Mouse (Mus musculus): Measurements from ENCODE around the gene Utp15. TPM values are rescaled to one million over a fixed set of nuclear protein-coding genes. Genes with fewer than 3 reads are reported as not detected.

Gene Utp15
- polyA plus RNA-seq, 1 experiment from 2014 or later, result 39.6 TPM

DNA sequence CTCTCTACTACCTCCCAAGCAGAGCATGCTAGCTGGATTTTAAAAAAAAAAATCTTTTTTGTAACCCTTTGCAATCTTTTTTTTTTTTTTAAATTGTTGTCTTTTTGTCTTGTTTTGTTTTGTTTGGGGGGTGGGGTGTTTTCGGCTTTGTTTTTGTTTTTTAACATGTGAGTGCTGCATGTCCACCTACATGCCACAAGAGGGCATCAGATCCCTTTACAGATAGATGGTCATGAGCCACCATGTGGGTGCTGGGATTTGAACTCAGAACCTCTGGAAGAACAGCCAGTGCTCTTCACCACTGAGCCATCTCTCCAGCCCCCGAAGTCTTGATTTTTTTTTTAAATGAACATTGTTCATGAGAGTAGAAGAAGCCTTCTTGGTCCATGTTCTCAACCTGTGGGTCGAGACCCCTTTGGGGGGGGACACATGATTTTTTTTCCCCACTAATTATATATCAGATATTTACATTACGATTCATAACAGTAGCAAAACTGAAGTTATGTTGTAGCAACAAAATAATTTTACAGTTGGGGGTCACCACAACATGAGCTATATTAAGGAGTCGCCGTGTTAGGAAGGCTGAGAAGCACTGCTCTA is 35.1 kb upstream of the Utp15 start:
- no peak overlapping the region for H3K27ac ChIP-seq (ENCODE audit: low read depth)
- no peaks in the 10 kb centered on the region for H3K27me3 ChIP-seq (replicated peaks; ENCODE audit: control insufficient read depth, insufficient read depth, low read length)
- H3K4me2 ChIP-seq (ENCODE audit: low read length), result no peak overlapping the region
- ATAC-seq (replicated peaks; ENCODE audit: low FRiP score, low TSS enrichment, low read depth) (no peak), DNase-seq (ENCODE audit: low spot score) (no peak)
- 92% methylated on average over 6 of the region's 6 CpGs for WGBS
- H3K4me3 ChIP-seq (ENCODE audit: low read depth, low read length), result no peak overlapping the region
- no peaks in the 10 kb centered on the region for H3K36me3 ChIP-seq (ENCODE audit: control insufficient read depth, insufficient read depth, low read length)
- H3K9me3 ChIP-seq (ENCODE audit: control insufficient read depth, low read length), result no peaks in the 10 kb centered on the region
- no peak overlapping the region for H3K9ac ChIP-seq (ENCODE audit: low read length)
- peaks cover 3% of the 10 kb centered on the region; the same call in 1 of the 2 replicates for H3K4me1 ChIP-seq (replicated peaks; ENCODE audit: control insufficient read depth, insufficient read depth, low read length)

DNA sequence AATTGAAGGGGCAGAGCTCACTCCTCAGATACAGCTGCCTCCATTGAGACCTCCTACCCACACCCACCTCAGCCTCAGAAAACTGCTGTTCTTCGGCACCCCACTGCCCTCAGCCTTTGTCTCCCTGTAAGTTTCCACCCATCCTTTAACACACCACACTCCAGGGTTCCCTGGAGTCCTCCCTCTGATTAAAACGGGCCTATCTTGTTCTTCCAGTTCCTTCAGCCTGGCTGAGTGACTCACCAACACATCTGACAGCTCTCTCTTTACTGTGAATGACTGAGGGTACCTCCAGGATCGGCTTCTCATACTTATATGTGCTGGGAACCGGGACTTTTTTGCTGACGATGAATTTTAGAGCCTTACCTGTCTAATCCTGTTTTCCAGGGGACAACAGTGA is 33.2 kb upstream of the Utp15 start:
- Histone ChIP-seq H3K4me1 (replicated peaks; ENCODE audit: control insufficient read depth, insufficient read depth, low read length) (peaks cover 3% of the 10 kb centered on the region; the same call in 1 of the 2 replicates), H3K27me3 (replicated peaks; ENCODE audit: control insufficient read depth, insufficient read depth, low read length) (no peaks in the 10 kb centered on the region), H3K27ac (ENCODE audit: low read depth) (no peak overlapping the region), H3K4me3 (ENCODE audit: low read depth, low read length) (no peak overlapping the region), H3K9ac (ENCODE audit: low read length) (no peak overlapping the region), H3K4me2 (ENCODE audit: low read length) (no peak overlapping the region), H3K36me3 (ENCODE audit: control insufficient read depth, insufficient read depth, low read length) (no peaks in the 10 kb centered on the region), H3K9me3 (ENCODE audit: control insufficient read depth, low read length) (no peaks in the 10 kb centered on the region)
- WGBS, result 40% methylated on average over 5 of the region's 5 CpGs
- DNase-seq (ENCODE audit: low spot score) (no peak), ATAC-seq (replicated peaks; ENCODE audit: low FRiP score, low TSS enrichment, low read depth) (0 out of 2 replicates have a peak, but pooled peaks have one; percentile 25)

DNA sequence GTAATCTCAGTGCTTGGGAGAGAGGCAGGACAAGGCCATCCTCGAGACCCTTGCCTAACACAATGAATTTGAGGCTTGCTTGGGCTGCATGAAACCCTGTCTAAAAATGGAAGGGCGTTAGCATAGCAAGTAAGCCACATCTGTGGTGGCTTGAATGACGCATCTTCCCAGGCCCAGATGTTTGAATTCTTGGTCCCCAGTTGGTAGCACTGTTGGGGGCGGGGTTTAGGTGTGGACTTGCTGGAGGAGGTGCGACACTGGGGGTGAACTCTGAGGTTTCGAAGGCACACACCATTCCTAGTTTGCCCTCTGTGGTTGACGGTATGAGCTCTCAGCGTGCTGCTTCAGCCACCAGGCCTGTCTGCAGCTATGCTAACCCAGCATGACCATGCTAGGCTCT is 28.9 kb upstream of the Utp15 start:
- Histone ChIP-seq H3K4me3 (ENCODE audit: low read depth, low read length) (no peak overlapping the region), H3K9ac (ENCODE audit: low read length) (no peak overlapping the region), H3K27me3 (replicated peaks; ENCODE audit: control insufficient read depth, insufficient read depth, low read length) (no peaks in the 10 kb centered on the region), H3K4me1 (replicated peaks; ENCODE audit: control insufficient read depth, insufficient read depth, low read length) (no peaks in the 10 kb centered on the region), H3K27ac (ENCODE audit: low read depth) (no peak overlapping the region), H3K4me2 (ENCODE audit: low read length) (no peak overlapping the region), H3K36me3 (ENCODE audit: control insufficient read depth, insufficient read depth, low read length) (no peaks in the 10 kb centered on the region), H3K9me3 (ENCODE audit: control insufficient read depth, low read length) (no peaks in the 10 kb centered on the region)
- 76% methylated on average over 8 of the region's 8 CpGs for WGBS
- DNase-seq (ENCODE audit: low spot score) (no peak), ATAC-seq (replicated peaks; ENCODE audit: low FRiP score, low TSS enrichment, low read depth) (no peak)

DNA sequence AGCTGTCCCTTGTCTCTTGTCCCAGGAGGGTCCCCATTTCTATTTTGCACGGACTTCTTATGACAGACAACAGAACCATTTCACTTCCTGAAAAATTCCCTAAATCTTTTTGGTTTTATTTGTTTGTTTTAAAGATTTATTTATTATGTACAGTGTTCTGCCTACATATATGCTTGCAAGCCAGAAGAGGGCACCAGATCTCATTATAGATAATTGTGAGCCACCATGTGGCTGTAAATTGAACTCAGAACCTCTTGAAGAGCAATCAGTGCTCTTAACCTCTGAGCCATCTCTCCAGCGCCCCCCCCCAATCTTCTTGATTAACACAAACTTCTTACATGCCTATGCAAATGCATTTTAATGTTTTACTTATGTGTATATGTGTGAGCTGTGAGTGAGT is 27.9 kb upstream of the Utp15 start:
- WGBS, result 38% methylated on average over 2 of the region's 2 CpGs
- no peaks in the 10 kb centered on the region for H3K27me3 ChIP-seq (replicated peaks; ENCODE audit: control insufficient read depth, insufficient read depth, low read length)
- H3K4me2 ChIP-seq (ENCODE audit: low read length), result no peak overlapping the region
- H3K27ac ChIP-seq (ENCODE audit: low read depth), result no peak overlapping the region
- H3K36me3 ChIP-seq (ENCODE audit: control insufficient read depth, insufficient read depth, low read length), result no peaks in the 10 kb centered on the region
- no peak for DNase-seq (ENCODE audit: low spot score)
- H3K9me3 ChIP-seq (ENCODE audit: control insufficient read depth, low read length), result no peaks in the 10 kb centered on the region
- H3K9ac ChIP-seq (ENCODE audit: low read length), result no peak overlapping the region
- no peak for ATAC-seq (replicated peaks; ENCODE audit: low FRiP score, low TSS enrichment, low read depth)
- H3K4me3 ChIP-seq (ENCODE audit: low read depth, low read length), result no peak overlapping the region
- H3K4me1 ChIP-seq (replicated peaks; ENCODE audit: control insufficient read depth, insufficient read depth, low read length), result no peaks in the 10 kb centered on the region

DNA sequence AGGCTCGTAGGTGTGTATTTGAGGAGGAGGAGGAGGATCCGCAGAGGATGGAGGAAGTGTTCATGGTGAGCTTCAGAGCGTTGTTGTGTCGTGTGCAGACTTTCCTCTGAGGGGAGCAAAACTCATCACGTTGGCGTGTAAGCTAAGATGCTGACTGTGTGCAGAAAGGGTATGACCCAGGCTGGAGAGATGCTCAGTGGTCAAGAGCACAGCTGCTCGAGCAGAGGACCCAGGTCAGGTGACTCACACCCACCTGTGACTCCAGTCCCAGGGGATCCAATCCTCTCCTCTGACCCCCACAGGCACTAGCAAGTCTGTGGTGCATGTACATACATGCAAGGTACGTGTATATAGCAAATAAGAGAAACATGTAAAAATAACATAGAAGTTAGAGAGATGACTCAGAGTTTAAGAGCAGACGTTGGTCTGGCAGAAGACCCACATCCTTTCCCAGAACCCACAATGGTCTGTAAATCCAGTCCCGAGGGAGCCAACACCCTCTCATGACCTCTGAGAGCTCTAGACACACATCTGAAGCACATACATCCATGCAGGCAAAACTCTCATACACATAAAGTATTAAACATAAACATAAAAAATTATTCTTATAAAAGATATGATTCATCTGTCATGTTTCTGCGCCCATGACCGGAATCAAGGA is 18.3 kb upstream of the Utp15 start:
- Histone ChIP-seq H3K27ac (ENCODE audit: low read depth) (no peak overlapping the region), H3K4me1 (replicated peaks; ENCODE audit: control insufficient read depth, insufficient read depth, low read length) (no peaks in the 10 kb centered on the region), H3K9ac (ENCODE audit: low read length) (no peak overlapping the region), H3K9me3 (ENCODE audit: control insufficient read depth, low read length) (no peaks in the 10 kb centered on the region), H3K4me2 (ENCODE audit: low read length) (no peak overlapping the region), H3K27me3 (replicated peaks; ENCODE audit: control insufficient read depth, insufficient read depth, low read length) (no peaks in the 10 kb centered on the region), H3K36me3 (ENCODE audit: control insufficient read depth, insufficient read depth, low read length) (no peaks in the 10 kb centered on the region), H3K4me3 (ENCODE audit: low read depth, low read length) (no peak overlapping the region)
- DNase-seq (ENCODE audit: low spot score) (no peak), ATAC-seq (replicated peaks; ENCODE audit: low FRiP score, low TSS enrichment, low read depth) (no peak)
- WGBS, result 84% methylated on average over 12 of the region's 12 CpGs

DNA sequence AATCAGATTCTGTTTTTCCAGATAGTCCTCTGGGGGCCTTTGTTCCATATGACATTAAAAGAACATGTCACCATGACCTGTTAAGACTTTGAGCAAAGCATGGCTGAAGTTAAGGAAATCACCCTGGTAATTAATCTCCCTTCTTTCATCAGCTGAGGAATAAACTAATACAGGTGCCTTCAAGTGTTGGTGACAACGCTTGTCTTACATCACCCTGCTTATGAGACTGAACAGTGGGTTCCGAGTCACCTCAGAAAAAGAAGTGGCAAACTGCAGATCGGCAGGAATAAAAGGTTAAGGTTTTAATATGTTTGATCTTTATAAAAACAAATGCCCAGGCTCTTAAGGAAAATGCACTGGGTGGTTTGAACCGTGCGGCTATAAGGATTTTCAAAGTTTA is 16.8 kb upstream of the Utp15 start, which contains the start of gene Gm21976:
Gene Gm21976, plus strand, starts transcription at position 202 of the 400 bp plus-strand sequence.
- Histone ChIP-seq H3K27ac (ENCODE audit: low read depth) (no peak within 1 kb of the TSS), H3K27me3 (replicated peaks; ENCODE audit: control insufficient read depth, insufficient read depth, low read length) (no peaks in the 10 kb centered on the region), H3K9me3 (ENCODE audit: control insufficient read depth, low read length) (no peaks in the 10 kb centered on the region), H3K4me2 (ENCODE audit: low read length) (no peak within 1 kb of the TSS), H3K4me3 (ENCODE audit: low read depth, low read length) (no peak within 1 kb of the TSS), H3K36me3 (ENCODE audit: control insufficient read depth, insufficient read depth, low read length) (peaks cover 8% of the 10 kb centered on the region), H3K9ac (ENCODE audit: low read length) (no peak within 1 kb of the TSS), H3K4me1 (replicated peaks; ENCODE audit: control insufficient read depth, insufficient read depth, low read length) (no peaks in the 10 kb centered on the region)
- no peak for ATAC-seq (replicated peaks; ENCODE audit: low FRiP score, low TSS enrichment, low read depth)
- WGBS, result 85% methylated on average over 5 of the region's 5 CpGs
- DNase-seq (ENCODE audit: low spot score), result no peak

DNA sequence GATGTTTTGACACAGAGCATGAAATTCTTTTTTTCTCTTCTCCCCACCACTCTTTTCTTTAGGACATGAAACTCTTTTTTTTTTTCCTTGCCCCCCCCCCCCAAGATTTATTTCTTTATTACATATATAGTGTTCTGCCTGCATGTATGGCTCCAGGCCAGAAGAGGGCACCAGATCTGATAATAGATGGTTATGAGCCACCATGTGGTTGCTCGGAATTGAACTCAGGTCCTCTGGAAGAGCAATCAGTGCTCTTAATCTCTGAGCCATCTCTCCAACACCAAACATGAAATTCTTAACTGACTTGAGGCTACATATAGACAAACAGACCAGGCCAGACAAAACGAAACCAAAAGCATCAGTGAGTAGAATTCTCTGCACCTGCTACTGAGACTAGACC is 14.7 kb upstream of the Utp15 start:
- Histone ChIP-seq H3K4me3 (ENCODE audit: low read depth, low read length) (no peak overlapping the region), H3K9me3 (ENCODE audit: control insufficient read depth, low read length) (no peaks in the 10 kb centered on the region), H3K27ac (ENCODE audit: low read depth) (no peak overlapping the region), H3K36me3 (ENCODE audit: control insufficient read depth, insufficient read depth, low read length) (peaks cover 29% of the 10 kb centered on the region), H3K9ac (ENCODE audit: low read length) (no peak overlapping the region), H3K4me2 (ENCODE audit: low read length) (no peak overlapping the region), H3K4me1 (replicated peaks; ENCODE audit: control insufficient read depth, insufficient read depth, low read length) (no peaks in the 10 kb centered on the region), H3K27me3 (replicated peaks; ENCODE audit: control insufficient read depth, insufficient read depth, low read length) (no peaks in the 10 kb centered on the region)
- DNase-seq (ENCODE audit: low spot score), result no peak
- WGBS, result 93% methylated on average over 2 of the region's 2 CpGs
- no peak for ATAC-seq (replicated peaks; ENCODE audit: low FRiP score, low TSS enrichment, low read depth)

DNA sequence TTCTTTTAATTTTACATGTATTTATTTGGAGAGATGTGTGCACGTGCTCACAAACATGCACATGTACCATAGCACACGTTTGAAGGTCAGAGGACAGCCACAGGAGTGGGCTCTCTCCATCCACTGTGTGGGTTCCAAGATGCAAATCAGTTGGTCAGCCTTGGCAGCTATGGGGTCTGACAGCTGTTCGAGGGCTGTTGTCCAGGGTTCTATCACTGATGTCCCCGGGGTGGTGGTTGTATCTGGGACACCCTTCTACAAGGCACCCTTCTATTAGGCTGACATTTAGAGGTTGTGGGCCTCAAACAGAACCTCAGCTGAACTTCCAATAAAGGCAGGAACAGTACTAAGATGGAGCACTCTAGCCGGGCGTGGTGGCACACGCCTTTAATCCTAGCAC is 13.4 kb upstream of the Utp15 start:
- Histone ChIP-seq H3K9ac (ENCODE audit: low read length) (no peak overlapping the region), H3K9me3 (ENCODE audit: control insufficient read depth, low read length) (no peaks in the 10 kb centered on the region), H3K4me1 (replicated peaks; ENCODE audit: control insufficient read depth, insufficient read depth, low read length) (no peaks in the 10 kb centered on the region), H3K4me3 (ENCODE audit: low read depth, low read length) (no peak overlapping the region), H3K4me2 (ENCODE audit: low read length) (no peak overlapping the region), H3K36me3 (ENCODE audit: control insufficient read depth, insufficient read depth, low read length) (peaks cover 42% of the 10 kb centered on the region), H3K27ac (ENCODE audit: low read depth) (no peak overlapping the region), H3K27me3 (replicated peaks; ENCODE audit: control insufficient read depth, insufficient read depth, low read length) (no peaks in the 10 kb centered on the region)
- no peak for ATAC-seq (replicated peaks; ENCODE audit: low FRiP score, low TSS enrichment, low read depth)
- WGBS, result 89% methylated on average over 7 of the region's 7 CpGs
- no peak for DNase-seq (ENCODE audit: low spot score)

DNA sequence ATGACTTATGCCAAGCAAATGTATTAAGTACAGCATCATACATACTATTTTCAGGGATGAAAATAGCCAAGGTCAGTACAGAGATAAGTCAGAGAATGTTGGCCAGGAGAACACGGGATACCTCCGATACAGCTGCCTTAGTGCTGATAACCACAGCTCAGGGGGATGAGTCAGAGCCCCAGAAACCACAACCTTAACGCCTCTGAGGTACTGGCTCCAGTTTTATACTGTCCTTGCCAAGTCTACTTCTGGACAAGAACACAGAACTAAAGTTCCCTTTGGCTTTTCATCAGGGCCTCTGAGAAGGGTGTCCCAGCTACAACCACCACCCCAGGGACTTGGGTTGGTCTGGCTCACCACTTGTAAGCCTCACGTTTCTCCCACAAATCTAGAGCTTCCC is 12.8 kb upstream of the Utp15 start:
- no peak overlapping the region for H3K27ac ChIP-seq (ENCODE audit: low read depth)
- no peaks in the 10 kb centered on the region for H3K27me3 ChIP-seq (replicated peaks; ENCODE audit: control insufficient read depth, insufficient read depth, low read length)
- no peak overlapping the region for H3K4me2 ChIP-seq (ENCODE audit: low read length)
- WGBS, result 79% methylated on average over 4 of the region's 4 CpGs
- no peak overlapping the region for H3K4me3 ChIP-seq (ENCODE audit: low read depth, low read length)
- no peak for ATAC-seq (replicated peaks; ENCODE audit: low FRiP score, low TSS enrichment, low read depth)
- H3K4me1 ChIP-seq (replicated peaks; ENCODE audit: control insufficient read depth, insufficient read depth, low read length), result no peaks in the 10 kb centered on the region
- no peaks in the 10 kb centered on the region for H3K9me3 ChIP-seq (ENCODE audit: control insufficient read depth, low read length)
- H3K9ac ChIP-seq (ENCODE audit: low read length), result no peak overlapping the region
- no peak for DNase-seq (ENCODE audit: low spot score)
- peaks cover 48% of the 10 kb centered on the region for H3K36me3 ChIP-seq (ENCODE audit: control insufficient read depth, insufficient read depth, low read length)

Data from intestine, embryonic 14.5 days (tissue).